Mouse (Mus musculus) frontal cortex, postnatal 25 days (tissue): Measurements from ENCODE around the gene Dnah2.
"Not testable (repeated sequence)": the region's sequence is repeated elsewhere in the genome, so short reads cannot be mapped to it uniquely, and the experiment has no call there.

Experiments used
- DNase-seq, 2 experiments: peaks; one replicate each; pipeline ENCODE4 v3.0.0; 2022; ENCODE audit warnings: low spot score in 2 of 2

The Dnah2 gene

GRCm38 (mm10) chr11:69406867-69407723, 141.8 kb downstream of the Dnah2 start:
- no peak for DNase-seq

GRCm38 (mm10) chr11:69406282-69406681, 142.6 kb downstream of the Dnah2 start:
- DNase-seq = no peak

- DNase-seq = no peak
Measured at GRCm38 (mm10) chr11:69405397-69406200, 143.3 kb downstream of the Dnah2 start.

GRCm38 (mm10) chr11:69404595-69405396, 144.1 kb downstream of the Dnah2 start:
- DNase-seq = no peak

- no peak for DNase-seq
Measured at GRCm38 (mm10) chr11:69403691-69404594, 145.0 kb downstream of the Dnah2 start.

- DNase-seq = no peak
Measured at GRCm38 (mm10) chr11:69401987-69402386, 146.9 kb downstream of the Dnah2 start.

GRCm38 (mm10) chr11:69401210-69401637, 147.7 kb downstream of the Dnah2 start:
- peak; percentile 71 to 81 for DNase-seq

- DNase-seq = no peak
Measured at GRCm38 (mm10) chr11:69400083-69400850, 148.6 kb downstream of the Dnah2 start.

GRCm38 (mm10) chr11:69399201-69400082, 149.5 kb downstream of the Dnah2 start:
- DNase-seq = no peak

- no peak for DNase-seq
Measured at GRCm38 (mm10) chr11:69398486-69399200, 150.3 kb downstream of the Dnah2 start.

GRCm38 (mm10) chr11:69398059-69398458, 150.9 kb downstream of the Dnah2 start, which contains the start of gene Tmem88:
TSS of gene Tmem88 (minus strand) at chr11:69398234.
- no peak for DNase-seq

GRCm38 (mm10) chr11:69397581-69398057, 151.3 kb downstream of the Dnah2 start:
- DNase-seq = no peak

- DNase-seq = no peak
Measured at GRCm38 (mm10) chr11:69396772-69397171, 152.1 kb downstream of the Dnah2 start.

- peak; percentile 91 to 95 for DNase-seq
Measured at GRCm38 (mm10) chr11:69395634-69396373, 153.1 kb downstream of the Dnah2 start.

GRCm38 (mm10) chr11:69395235-69395633, 153.7 kb downstream of the Dnah2 start, which contains the start of the genes Naa38 and Cyb5d1:
TSS of gene Naa38 (plus strand) at chr11:69395487.
TSS of gene Cyb5d1 (minus strand) at chr11:69395631.
- DNase-seq = peak; percentile 81 to 87

- not testable (repeated sequence) for DNase-seq
Measured at GRCm38 (mm10) chr11:69394591-69395167, 154.2 kb downstream of the Dnah2 start.
